21 mouse cellular contexts compared by ENCODE assay signal in genomic region chr13:102756071-102756470, GRCm38 (mm10).
DNase-seq lines count a peak whose midpoint lies in the region; ATAC-seq lines count a peak whose summit lies in the region.
"Had no signal": no experiment of that assay in that cellular context is flagged by ENCODE, and none has a peak within 500 bp of the region (broad histone marks: within the 10 kb centered on the region; RNA-seq: fewer than 3 reads in every experiment).

No protein-coding gene starts in this region.

- no peak overlapping the region for H3K27ac ChIP-seq in midbrain, embryonic 11.5 days (ENCODE audit: low read depth, low read length)
- H3K27ac ChIP-seq in midbrain, embryonic 16.5 days (ENCODE audit: low read length): no peak overlapping the region
- H3K27ac ChIP-seq: embryonic facial prominence, embryonic 12.5 days; forebrain, embryonic 15.5 days; heart, adult 2 months; heart, embryonic 15.5 days; hindbrain, embryonic 14.5 days; intestine, embryonic 15.5 days had no signal

- no peaks in the 10 kb centered on the region; the same call in 1 of the 2 replicates for H3K36me3 ChIP-seq in midbrain, embryonic 11.5 days (ENCODE audit: control insufficient read depth, insufficient read depth, low read length)
- H3K36me3 ChIP-seq in midbrain, embryonic 16.5 days (ENCODE audit: control insufficient read depth, insufficient read depth, low read length): peaks cover 3% of the 10 kb centered on the region; the same call in 1 of the 2 replicates
- H3K36me3 ChIP-seq: G1E had no signal

- no peak for ATAC-seq in midbrain, embryonic 11.5 days (ENCODE audit: low FRiP score)
- ATAC-seq in midbrain, embryonic 16.5 days: no peak
- ATAC-seq: CD4-positive, CD25-positive, alpha-beta regulatory T cell, adult 4 months; forebrain, embryonic 15.5 days; intestine, embryonic 15.5 days had no signal

- H3K4me1 ChIP-seq in midbrain, embryonic 11.5 days (ENCODE audit: control insufficient read depth, insufficient read depth, low read length): no peaks in the 10 kb centered on the region
- H3K4me1 ChIP-seq in midbrain, embryonic 16.5 days (ENCODE audit: control insufficient read depth, insufficient read depth, low read length): no peaks in the 10 kb centered on the region
- H3K4me1 ChIP-seq: embryonic facial prominence, embryonic 12.5 days; forebrain, embryonic 15.5 days; intestine, embryonic 15.5 days had no signal

- no peak overlapping the region for H3K9ac ChIP-seq in midbrain, embryonic 11.5 days (ENCODE audit: low read length)
- no peak overlapping the region for H3K9ac ChIP-seq in midbrain, embryonic 16.5 days (ENCODE audit: low read depth, low read length)
- H3K9ac ChIP-seq: embryonic facial prominence, embryonic 12.5 days; forebrain, embryonic 15.5 days; heart, embryonic 15.5 days; hindbrain, embryonic 14.5 days; intestine, embryonic 15.5 days had no signal

- DNase-seq in midbrain, embryonic 11.5 days (ENCODE audit: low spot score, missing footprints): peak; percentile 35
- peak; percentile 41 for DNase-seq in R1 (ENCODE audit: low read depth, low spot score)
- DNase-seq in adrenal gland, adult 8-10 months: peak; percentile 83
- DNase-seq in adrenal gland, postnatal 36 days: peak; percentile 86 to 87
- DNase-seq in retina, embryonic 14.5 days (ENCODE audit: low spot score): no peak
- no peak for DNase-seq in heart, adult 11 months
- DNase-seq in layer of hippocampus, postnatal 14 days (ENCODE audit: low spot score in 2 of 2): no peak
- DNase-seq: cerebellum, adult 11-12 months; cerebellum, adult 9-10 months; cerebellum, postnatal 25 days; heart, adult 2 months; heart, postnatal 14 days had no signal

- no peaks in the 10 kb centered on the region for H3K9me3 ChIP-seq in midbrain, embryonic 11.5 days (ENCODE audit: control insufficient read depth, low read length)
- H3K9me3 ChIP-seq in midbrain, embryonic 16.5 days (replicated peaks; ENCODE audit: control insufficient read depth, low read length, poor library complexity, severe bottlenecking): no peaks in the 10 kb centered on the region
- H3K9me3 ChIP-seq: embryonic facial prominence, embryonic 12.5 days; forebrain, embryonic 15.5 days; G1E; heart, embryonic 15.5 days; intestine, embryonic 15.5 days had no signal

- no peak overlapping the region for H3K4me3 ChIP-seq in midbrain, embryonic 11.5 days (ENCODE audit: low read depth, low read length)
- no peak overlapping the region for H3K4me3 ChIP-seq in midbrain, embryonic 16.5 days (ENCODE audit: low read depth, low read length)
- H3K4me3 ChIP-seq: embryonic facial prominence, embryonic 12.5 days; forebrain, embryonic 15.5 days; heart, adult 2 months; heart, embryonic 15.5 days; intestine, embryonic 15.5 days had no signal

- WGBS in midbrain, embryonic 11.5 days: 95% methylated on average over 8 of the region's 8 CpGs
- 98% methylated on average over 8 of the region's 8 CpGs for WGBS in midbrain, embryonic 16.5 days

- no peaks in the 10 kb centered on the region for H3K27me3 ChIP-seq in midbrain, embryonic 11.5 days (ENCODE audit: control insufficient read depth, insufficient read depth, low read length)
- no peaks in the 10 kb centered on the region for H3K27me3 ChIP-seq in midbrain, embryonic 16.5 days (ENCODE audit: control insufficient read depth, insufficient read depth, low read depth, low read length)
- H3K27me3 ChIP-seq: embryonic facial prominence, embryonic 12.5 days; forebrain, embryonic 15.5 days; heart, embryonic 15.5 days; intestine, embryonic 15.5 days had no signal

- no peak overlapping the region for H3K4me2 ChIP-seq in midbrain, embryonic 11.5 days
- H3K4me2 ChIP-seq in midbrain, embryonic 16.5 days (ENCODE audit: low read length): no peak overlapping the region
- H3K4me2 ChIP-seq: embryonic facial prominence, embryonic 12.5 days; forebrain, embryonic 15.5 days; heart, embryonic 11.5 days; heart, embryonic 15.5 days; hindbrain, embryonic 14.5 days; intestine, embryonic 15.5 days had no signal

Comparison
In these comparisons a context has a peak if more than half of its experiments do, and no peak if none do; other contexts are left out.
1. DNase-seq: peak in midbrain, embryonic 11.5 days (single experiment), R1 (single experiment), adrenal gland, adult 8-10 months (single experiment) and adrenal gland, postnatal 36 days (2 of 2); none in retina, embryonic 14.5 days (single experiment), heart, adult 11 months (single experiment) and layer of hippocampus, postnatal 14 days (0 of 2).